ENCODE assay signal across 25 mouse cellular contexts in genomic region chr15:79518571-79518970, GRCm38 (mm10). TPM values are rescaled to one million over a fixed set of nuclear protein-coding genes. Genes with fewer than 3 reads are reported as not detected.
DNase-seq lines count a peak whose midpoint lies in the region; ATAC-seq and TF ChIP-seq lines count a peak whose summit lies in the region.
"Had no signal": no experiment of that assay in that cellular context is flagged by ENCODE, and none has a peak within 500 bp of the region (broad histone marks: within the 10 kb centered on the region; RNA-seq: fewer than 3 reads in every experiment).

No protein-coding gene starts in this region.

- H3K4me2 ChIP-seq in embryonic facial prominence, embryonic 13.5 days: peak overlapping the region; percentile 80
- peak overlapping the region; percentile 82 for H3K4me2 ChIP-seq in limb, embryonic 13.5 days (replicated peaks)
- H3K4me2 ChIP-seq in forebrain, embryonic 15.5 days (replicated peaks): no peak overlapping the region
- H3K4me2 ChIP-seq: forebrain, embryonic 13.5 days; hindbrain, embryonic 14.5 days; midbrain, embryonic 12.5 days; neural tube, embryonic 12.5 days had no signal

- peaks cover 21% of the 10 kb centered on the region for H3K36me3 ChIP-seq in embryonic facial prominence, embryonic 13.5 days
- H3K36me3 ChIP-seq in embryonic facial prominence, embryonic 10.5 days (replicated peaks): no peaks in the 10 kb centered on the region
- peaks cover 10% of the 10 kb centered on the region for H3K36me3 ChIP-seq in E14TG2a.4 (ENCODE audit: insufficient read depth, low read length)
- peaks cover 19% of the 10 kb centered on the region for H3K36me3 ChIP-seq in limb, embryonic 13.5 days
- no peaks in the 10 kb centered on the region for H3K36me3 ChIP-seq in forebrain, embryonic 15.5 days
- H3K36me3 ChIP-seq: liver, embryonic 13.5 days; midbrain, embryonic 12.5 days; neural tube, embryonic 12.5 days had no signal

- no peak for DNase-seq in embryonic facial prominence, embryonic 10.5 days (ENCODE audit: low spot score)
- peak; percentile 47 for DNase-seq in kidney, postnatal 10 days
- DNase-seq in kidney, postnatal 36 days: no peak
- no peak for DNase-seq in left cerebral cortex, adult 11 months (ENCODE audit: low spot score)
- DNase-seq: adrenal gland, postnatal 25 days; cerebellum, adult 9-10 months; gastrocnemius, postnatal 10 days; heart, postnatal 4 days; kidney, adult 8-10 months; layer of hippocampus, postnatal 36 days; lung, adult 2 months; retina, postnatal 1 day; right cerebral cortex, postnatal 25 days; spleen, adult 18-20 months; thymus, adult 18-20 months; thymus, postnatal 36 days had no signal

- H3K9ac ChIP-seq in embryonic facial prominence, embryonic 13.5 days: no peak overlapping the region
- no peak overlapping the region for H3K9ac ChIP-seq in limb, embryonic 13.5 days
- no peak overlapping the region for H3K9ac ChIP-seq in forebrain, embryonic 15.5 days (replicated peaks)
- H3K9ac ChIP-seq: forebrain, embryonic 13.5 days; hindbrain, embryonic 14.5 days; liver, embryonic 13.5 days; midbrain, embryonic 12.5 days; neural tube, embryonic 12.5 days had no signal

- no peak for ATAC-seq in embryonic facial prominence, embryonic 13.5 days (ENCODE audit: insufficient number of reproducible peaks, insufficient read depth, low FRiP score, low TSS enrichment, low read depth)
- ATAC-seq in limb, embryonic 13.5 days (ENCODE audit: low FRiP score, low read depth): no peak
- no peak for ATAC-seq in forebrain, embryonic 15.5 days (replicated peaks)
- ATAC-seq: forebrain, embryonic 13.5 days had no signal

- no peak for TF ChIP-seq CTCF in E14TG2a.4 (conservative IDR thresholded peaks at IDR 0.05; ENCODE audit: low read length)

- H3K27me3 ChIP-seq in embryonic facial prominence, embryonic 13.5 days: peaks cover 38% of the 10 kb centered on the region
- H3K27me3 ChIP-seq in embryonic facial prominence, embryonic 10.5 days (replicated peaks; ENCODE audit: low read depth, poor library complexity, severe bottlenecking): peaks cover 59% of the 10 kb centered on the region
- H3K27me3 ChIP-seq in E14TG2a.4 (ENCODE audit: insufficient read depth, low read length): peaks cover 44% of the 10 kb centered on the region
- peaks cover 39% of the 10 kb centered on the region for H3K27me3 ChIP-seq in limb, embryonic 13.5 days
- H3K27me3 ChIP-seq in forebrain, embryonic 15.5 days: peaks cover 41% of the 10 kb centered on the region

- peaks cover 37% of the 10 kb centered on the region for H3K4me1 ChIP-seq in embryonic facial prominence, embryonic 13.5 days
- H3K4me1 ChIP-seq in embryonic facial prominence, embryonic 10.5 days: peaks cover 33% of the 10 kb centered on the region
- H3K4me1 ChIP-seq in E14TG2a.4 (replicated peaks; ENCODE audit: low read depth, low read length): peaks cover 64% of the 10 kb centered on the region
- H3K4me1 ChIP-seq in limb, embryonic 13.5 days: peaks cover 34% of the 10 kb centered on the region
- H3K4me1 ChIP-seq in forebrain, embryonic 15.5 days: peaks cover 12% of the 10 kb centered on the region

- no peak overlapping the region for H3K27ac ChIP-seq in embryonic facial prominence, embryonic 13.5 days
- H3K27ac ChIP-seq in embryonic facial prominence, embryonic 10.5 days (replicated peaks): no peak overlapping the region
- no peak overlapping the region for H3K27ac ChIP-seq in limb, embryonic 13.5 days
- no peak overlapping the region for H3K27ac ChIP-seq in forebrain, embryonic 15.5 days (replicated peaks)
- H3K27ac ChIP-seq: forebrain, embryonic 13.5 days; hindbrain, embryonic 14.5 days; liver, embryonic 13.5 days; midbrain, embryonic 12.5 days; neural tube, embryonic 12.5 days had no signal

- no peak overlapping the region for H3K4me3 ChIP-seq in embryonic facial prominence, embryonic 13.5 days
- H3K4me3 ChIP-seq in embryonic facial prominence, embryonic 10.5 days: no peak overlapping the region
- H3K4me3 ChIP-seq in E14TG2a.4 (replicated peaks; ENCODE audit: low read length): peak overlapping the region; percentile 26; the same call in 1 of the 2 replicates
- peak overlapping the region; percentile 67 for H3K4me3 ChIP-seq in limb, embryonic 13.5 days
- no peak overlapping the region for H3K4me3 ChIP-seq in forebrain, embryonic 15.5 days
- H3K4me3 ChIP-seq: forebrain, embryonic 13.5 days; midbrain, embryonic 12.5 days; neural tube, embryonic 12.5 days had no signal

- H3K9me3 ChIP-seq in embryonic facial prominence, embryonic 13.5 days: no peaks in the 10 kb centered on the region; the same call in 1 of the 2 replicates
- no peaks in the 10 kb centered on the region for H3K9me3 ChIP-seq in embryonic facial prominence, embryonic 10.5 days
- H3K9me3 ChIP-seq in E14TG2a.4 (ENCODE audit: low read length): 0 out of 2 replicates have a peak, but pooled peaks cover 6% of the 10 kb centered on the region
- H3K9me3 ChIP-seq in limb, embryonic 13.5 days: no peaks in the 10 kb centered on the region
- H3K9me3 ChIP-seq in forebrain, embryonic 15.5 days: no peaks in the 10 kb centered on the region
- H3K9me3 ChIP-seq: forebrain, embryonic 13.5 days; liver, embryonic 13.5 days; midbrain, embryonic 12.5 days; neural tube, embryonic 12.5 days had no signal

- WGBS in embryonic facial prominence, embryonic 13.5 days: 92% methylated on average over 3 of the region's 3 CpGs
- 84% methylated on average over 3 of the region's 3 CpGs for WGBS in embryonic facial prominence, embryonic 10.5 days
- 87% methylated on average over 3 of the region's 3 CpGs for WGBS in limb, embryonic 13.5 days
- WGBS in forebrain, embryonic 15.5 days: 85% methylated on average over 3 of the region's 3 CpGs

RNA-seq across cellular contexts. Expression of gene Kdelr3, which starts 2.4 kb away (rescaled TPM):
- polyA plus RNA-seq in embryonic facial prominence, embryonic 13.5 days (2015; fragmentation: Nextera tagmentation; extraction: Ambion mirVana): 89.9 and 99.5 TPM in 2 replicates
- polyA plus RNA-seq in embryonic facial prominence, embryonic 10.5 days (2016; fragmentation: Nextera tagmentation; extraction: Ambion mirVana): 7.1 and 8.8 TPM in 2 replicates
- 123 and 133 TPM in 2 replicates for polyA plus RNA-seq in limb, embryonic 13.5 days (2015; fragmentation: Nextera tagmentation; extraction: Ambion mirVana)
- 5.1 and 5.3 TPM in 2 replicates for polyA plus RNA-seq in forebrain, embryonic 15.5 days (2015; fragmentation: Nextera tagmentation; extraction: Ambion mirVana)

RNA-seq across cellular contexts. Expression of gene Kcnj4, which starts 13.5 kb away (rescaled TPM):
- not detected in 2 replicates for polyA plus RNA-seq in embryonic facial prominence, embryonic 13.5 days (2015; fragmentation: Nextera tagmentation; extraction: Ambion mirVana)
- not detected in 2 replicates for polyA plus RNA-seq in embryonic facial prominence, embryonic 10.5 days (2016; fragmentation: Nextera tagmentation; extraction: Ambion mirVana)
- not detected in 2 replicates for polyA plus RNA-seq in limb, embryonic 13.5 days (2015; fragmentation: Nextera tagmentation; extraction: Ambion mirVana)
- 0.20 and 0.33 TPM in 2 replicates for polyA plus RNA-seq in forebrain, embryonic 15.5 days (2015; fragmentation: Nextera tagmentation; extraction: Ambion mirVana)
- polyA plus RNA-seq: forebrain, embryonic 13.5 days; hindbrain, embryonic 14.5 days; liver, embryonic 13.5 days; lung, adult 2 months; midbrain, embryonic 12.5 days; neural tube, embryonic 12.5 days had no signal

RNA-seq across cellular contexts. Expression of gene Ddx17, which starts 28.0 kb away (rescaled TPM):
- polyA plus RNA-seq in embryonic facial prominence, embryonic 13.5 days (2015; fragmentation: Nextera tagmentation; extraction: Ambion mirVana): 61.4 and 65.8 TPM in 2 replicates
- 43.7 and 44.9 TPM in 2 replicates for polyA plus RNA-seq in embryonic facial prominence, embryonic 10.5 days (2016; fragmentation: Nextera tagmentation; extraction: Ambion mirVana)
- polyA plus RNA-seq in limb, embryonic 13.5 days (2015; fragmentation: Nextera tagmentation; extraction: Ambion mirVana): 62.3 and 62.9 TPM in 2 replicates
- polyA plus RNA-seq in forebrain, embryonic 15.5 days (2015; fragmentation: Nextera tagmentation; extraction: Ambion mirVana): 60.1 and 63.7 TPM in 2 replicates

Comparison
In these comparisons a context has a peak if more than half of its experiments do, and no peak if none do; other contexts are left out.
1. H3K4me3 ChIP-seq: peak in E14TG2a.4 (single experiment) and limb, embryonic 13.5 days (single experiment); none in embryonic facial prominence, embryonic 13.5 days (single experiment), embryonic facial prominence, embryonic 10.5 days (single experiment) and forebrain, embryonic 15.5 days (single experiment).